Mouse (Mus musculus) midbrain, embryonic 14.5 days (tissue): ENCODE measurements around the gene Gm11992. TPM values are rescaled to one million over a fixed set of nuclear protein-coding genes. Genes with fewer than 3 reads are reported as not detected.

Source experiments
- ATAC-seq: fragments of 200-750 bp; cut with Nextera tagmentation; 2 replicates; pipeline ENCODE4 v1.8.0; 2017; ENCODE audit warnings: moderate number of reproducible peaks, moderate library complexity; ENCODE audit not compliant: low FRiP score, low TSS enrichment
- DNase-seq: peaks from one replicate; pipeline ENCODE4 v3.0.0-alpha.2; 2015
- H3K27ac ChIP-seq: fragments of 300-500 bp; sonication (generic); replicated peaks from 2 replicates; pipeline ENCODE4 v1.5.1; 2014; ENCODE audit warnings: mild to moderate bottlenecking, low read depth, low read length, moderate library complexity
- H3K27me3 ChIP-seq: fragments of 300-500 bp; sonication (generic); 2 replicates; pipeline ENCODE4 v1.6.1; 2014; ENCODE audit warnings: low read length, control low read depth, mixed read lengths; ENCODE audit not compliant: control insufficient read depth, insufficient read depth
- H3K36me3 ChIP-seq: fragments of 300-500 bp; sonication (generic); 2 replicates; pipeline ENCODE4 v1.6.1; 2014; ENCODE audit warnings: low read length, control low read depth; ENCODE audit not compliant: control insufficient read depth, insufficient read depth
- H3K4me1 ChIP-seq: fragments of 300-500 bp; sonication (generic); 2 replicates; pipeline ENCODE4 v1.6.1; 2014; ENCODE audit warnings: mild to moderate bottlenecking, antibody characterized with exemption, low read length, control low read depth; ENCODE audit not compliant: control insufficient read depth, insufficient read depth
- H3K4me2 ChIP-seq: fragments of 300-500 bp; sonication (generic); 2 replicates; pipeline ENCODE4 v1.6.1; 2014; ENCODE audit warnings: mild to moderate bottlenecking, low read length, moderate library complexity
- H3K4me3 ChIP-seq: fragments of 300-500 bp; sonication (generic); replicated peaks from 2 replicates; pipeline ENCODE4 v1.5.1; 2014; ENCODE audit warnings: low read depth, low read length
- H3K9ac ChIP-seq: fragments of 300-500 bp; sonication (generic); replicated peaks from 2 replicates; pipeline ENCODE4 v1.6.1; 2014; ENCODE audit warnings: mild to moderate bottlenecking, low read length, moderate library complexity
- H3K9me3 ChIP-seq: fragments of 300-500 bp; sonication (generic); 2 replicates; pipeline ENCODE4 v1.6.1; 2016; ENCODE audit warnings: low read length, control low read depth, mixed read lengths; ENCODE audit not compliant: control insufficient read depth
- WGBS: fragments of 180-500 bp; shearing (Covaris S2); extraction: QIAGEN DNeasy Blood & Tissue Kit; methylation state at CpG from one replicate; pipeline ENCODE4 v1.1.7; 2014; 5-methylcytosine and 5-hydroxymethylcytosine counted together
- polyA plus RNA-seq: library from polyadenylated mRNA; unstranded; fragments of >200 nt; fragmentation: Nextera tagmentation; extraction: Ambion mirVana; gene quantifications from 2 replicates; pipeline ENCODE4 v1.2.1, GENCODE M21; 2014

The Gm11992 gene
- polyA plus RNA-seq, 1 experiment from 2014 or later, result 1.2 TPM

DNA sequence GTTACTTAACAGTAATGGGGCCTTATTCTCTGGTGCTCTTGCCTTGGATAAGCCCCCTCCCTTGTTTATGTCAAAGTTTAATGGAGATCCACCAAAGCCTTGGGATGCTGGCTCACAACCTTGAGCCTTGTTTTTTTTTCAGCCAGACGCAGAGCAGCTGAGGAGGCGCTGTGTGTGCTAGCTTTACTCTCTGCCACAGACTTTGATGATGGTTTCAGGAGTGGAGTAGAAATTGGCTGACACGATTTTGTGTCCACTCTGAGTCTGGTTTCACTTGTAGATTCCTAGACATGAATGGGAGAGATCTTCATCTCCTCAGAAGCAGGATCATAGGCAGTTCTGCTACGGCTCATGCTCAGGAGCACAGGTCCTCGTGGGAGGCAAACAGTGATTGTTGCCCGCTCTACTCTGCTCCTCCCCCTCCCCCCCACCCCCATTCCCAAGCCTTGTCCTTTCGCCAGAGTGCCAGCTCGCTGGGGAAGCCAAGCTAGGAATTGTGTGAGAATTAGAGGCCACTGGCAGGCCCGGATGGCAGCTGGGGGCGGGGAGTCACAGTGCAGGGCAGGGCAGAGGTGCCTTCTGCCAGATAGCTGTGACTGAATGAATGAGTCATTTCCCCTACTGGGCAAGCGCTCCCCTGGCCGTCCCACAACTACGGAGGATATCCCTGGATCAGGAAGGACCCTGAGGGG is 69.1 kb downstream of the Gm11992 start:
- WGBS, result 1% methylated on average over 13 of the region's 13 CpGs

GRCm38 (mm10) chr11:9118050-9118420 is 69.6 kb downstream of the Gm11992 start, which contains the start of gene Upp1:
TSS of gene Upp1 (plus strand) at chr11:9118103.
- Histone ChIP-seq H3K4me1 (peaks cover 24% of the 10 kb centered on the region), H3K4me2 (peak within 1 kb of the TSS; percentile 97), H3K27ac (no peak within 1 kb of the TSS), H3K4me3 (peak within 1 kb of the TSS; percentile 43), H3K9ac (peak within 1 kb of the TSS; percentile 53), H3K9me3 (no peaks in the 10 kb centered on the region), H3K27me3 (peaks cover 25% of the 10 kb centered on the region; the same call in 1 of the 2 replicates), H3K36me3 (no peaks in the 10 kb centered on the region)
- DNase-seq, result no peak
- peak; percentile 9; the same call in 1 of the 2 replicates for ATAC-seq
- under 1% methylated on average over 7 of the region's 7 CpGs for WGBS

More for the DNA sequence above, 69.1 kb downstream of the Gm11992 start:
- Histone ChIP-seq H3K27me3 (peaks cover 25% of the 10 kb centered on the region; the same call in 1 of the 2 replicates), H3K36me3 (no peaks in the 10 kb centered on the region), H3K4me1 (peaks cover 24% of the 10 kb centered on the region), H3K4me3 (peak overlapping the region; percentile 43), H3K9ac (no peak overlapping the region), H3K27ac (no peak overlapping the region), H3K9me3 (no peaks in the 10 kb centered on the region), H3K4me2 (peak overlapping the region; percentile 97)
- peak; percentile 48 for ATAC-seq
- DNase-seq, result peak; percentile 41

- Histone ChIP-seq H3K36me3 (no peaks in the 10 kb centered on the region), H3K9me3 (no peaks in the 10 kb centered on the region), H3K4me2 (peak overlapping the region; percentile 97), H3K4me1 (peaks cover 24% of the 10 kb centered on the region), H3K27ac (no peak overlapping the region), H3K27me3 (peaks cover 25% of the 10 kb centered on the region; the same call in 1 of the 2 replicates), H3K4me3 (peak overlapping the region; percentile 43), H3K9ac (peak overlapping the region; percentile 53)
- peak; percentile 54 for DNase-seq
- peak; percentile 39 for ATAC-seq
- WGBS, result under 1% methylated on average over 40 of the region's 40 CpGs
These were observed 70.2 kb downstream of the Gm11992 start for GRCm38 (mm10) chr11:9118421-9119121.

Other genes starting within 250 kb of the Gm11992 start
- gene Pkd1l1, start 75.3 kb upstream of the Gm11992 start, polyA plus RNA-seq, result 0.09 and 0.45 TPM in 2 replicates
- 11.1 and 11.9 TPM in 2 replicates for gene Hus1, start 37.4 kb upstream of the Gm11992 start, polyA plus RNA-seq
- 0.39 TPM in 1 of 2 replicates, not detected in the other for gene Sun3, start 397 bp downstream of the Gm11992 start, polyA plus RNA-seq
- 2.3 and 3.2 TPM in 2 replicates for gene Upp1, start 69.5 kb downstream of the Gm11992 start, polyA plus RNA-seq
- gene Abca13, start 143.3 kb downstream of the Gm11992 start, polyA plus RNA-seq, result 0.03 and 0.18 TPM in 2 replicates